Mouse (Mus musculus) ES-E14 (cell line): ENCODE measurements around the gene B4galt2. TPM values are rescaled to one million over a fixed set of nuclear protein-coding genes. Genes with fewer than 3 reads are reported as not detected.

Source experiments
- DNase-seq: peaks from one replicate; pipeline ENCODE4 v3.0.0-alpha.2; 2013; ENCODE audit warnings: low read depth, low spot score
- H3K27ac ChIP-seq: 2 replicates; pipeline ENCODE4 v1.5.1; 2012; ENCODE audit warnings: low read depth, mild to moderate bottlenecking, low read length, moderate library complexity, mixed read lengths; ENCODE audit not compliant: poor library complexity, insufficient read depth, severe bottlenecking
- H3K36me3 ChIP-seq: 2 replicates; pipeline ENCODE4 v1.6.1; 2012; ENCODE audit warnings: mild to moderate bottlenecking, low read length, moderate library complexity, mixed read lengths; ENCODE audit not compliant: control insufficient read depth, poor library complexity, insufficient read depth, severe bottlenecking
- H3K4me1 ChIP-seq, 2 experiments: fragments of 150-350 bp in 1 of 2; sonication (generic) in 1 of 2; 2 replicates each; pipeline ENCODE4 v1.6.1; 2012; ENCODE audit warnings: low read length in 2 of 2, mild to moderate bottlenecking in 1 of 2, mixed read lengths in 1 of 2; ENCODE audit not compliant: control insufficient read depth in 2 of 2, insufficient read depth in 2 of 2, poor library complexity in 1 of 2
- H3K4me3 ChIP-seq, 2 experiments: fragments of 150-350 bp in 1 of 2; sonication (generic) in 1 of 2; 2 replicates each; pipeline ENCODE4 v1.5.1; 2012; ENCODE audit warnings: low read length in 2 of 2, low read depth in 1 of 2, mild to moderate bottlenecking in 1 of 2, mixed read lengths in 1 of 2; ENCODE audit not compliant: insufficient read depth in 1 of 2, poor library complexity in 1 of 2, severe bottlenecking in 1 of 2
- H3K9ac ChIP-seq: 2 replicates; pipeline ENCODE4 v1.6.1; 2012; ENCODE audit warnings: low read depth, mild to moderate bottlenecking, low read length, mixed read lengths; ENCODE audit not compliant: poor library complexity, insufficient read depth, severe bottlenecking
- H3K9me3 ChIP-seq: fragments of 150-350 bp; sonication (generic); 2 replicates; pipeline ENCODE4 v1.6.1; 2012; ENCODE audit warnings: low read depth, mild to moderate bottlenecking, low read length; ENCODE audit not compliant: control insufficient read depth, insufficient read depth
- CHD2 ChIP-seq: IDR thresholded peaks from 2 replicates; pipeline ENCODE4 v1.6.1; 2014; ENCODE audit warnings: mild to moderate bottlenecking, low read depth, low read length, inconsistent platforms
- HCFC1 ChIP-seq: IDR thresholded peaks from 2 replicates; pipeline ENCODE4 v1.6.1; 2012; ENCODE audit warnings: low read length, inconsistent platforms, borderline replicate concordance; ENCODE audit not compliant: insufficient read depth
- MAFK ChIP-seq: IDR thresholded peaks from 2 replicates; pipeline ENCODE4 v1.6.1; 2014; ENCODE audit warnings: mild to moderate bottlenecking, low read depth, low read length, inconsistent platforms; ENCODE audit not compliant: insufficient read depth
- ZC3H11A ChIP-seq: IDR thresholded peaks from 2 replicates; pipeline ENCODE4 v1.6.1; 2012; ENCODE audit warnings: low read depth, mild to moderate bottlenecking, inconsistent platforms, low read length, borderline replicate concordance
- ZNF384 ChIP-seq: IDR thresholded peaks from 2 replicates; pipeline ENCODE4 v1.6.1; 2012; ENCODE audit warnings: low read depth, low read length, inconsistent platforms
- in situ Hi-C, 2 experiments: fragments of 600-800 bp; cut with MboI; formaldehyde crosslinking; loops; one replicate each; pipeline ENCODE4 v1.15.1; 2025; ENCODE audit warnings: low sequenced_read_pairs in 2 of 2, inconsistent platforms in 1 of 2; ENCODE audit not compliant: unreplicated experiment in 2 of 2
- total RNA-seq: library from RNA; depleted of rRNA; stranded (reverse); fragments of 300-350 nt; gene quantifications from 2 replicates; pipeline ENCODE4 v1.2.3, GENCODE M21; 2012

The B4galt2 gene
- total RNA-seq, 1 experiment, result 11.2 TPM

- Histone ChIP-seq H3K9me3 (no peaks in the 10 kb centered on the region), H3K4me3 (no peak overlapping the region), H3K9ac (no peak overlapping the region), H3K36me3 (peaks cover 7% of the 10 kb centered on the region; the same call in 1 of the 2 replicates), H3K27ac (no peak overlapping the region), H3K4me1 (peaks cover 0 to 9% of the 10 kb centered on the region in 2 experiments; a peak in 2 of 4 replicates)
- in situ Hi-C loops, result no loop called here
- TF ChIP-seq MAFK (no peak), ZC3H11A (no peak), ZNF384 (no peak), CHD2 (no peak), HCFC1 (no peak)
- no peak for DNase-seq
These were observed 16.3 kb downstream of the B4galt2 start for GRCm38 (mm10) chr4:117867000-117867399.

GRCm38 (mm10) chr4:117866083-117866482, 17.2 kb downstream of the B4galt2 start:
- Histone ChIP-seq H3K27ac (no peak overlapping the region), H3K9me3 (no peaks in the 10 kb centered on the region), H3K36me3 (peaks cover 7% of the 10 kb centered on the region; the same call in 1 of the 2 replicates), H3K9ac (no peak overlapping the region), H3K4me1 (peaks cover 0 to 9% of the 10 kb centered on the region in 2 experiments; a peak in 2 of 4 replicates), H3K4me3 (no peak overlapping the region)
- no peak for TF ChIP-seq MAFK
- TF ChIP-seq HCFC1, result no peak
- no peak for TF ChIP-seq CHD2
- TF ChIP-seq ZC3H11A, result no peak
- TF ChIP-seq ZNF384, result no peak
- DNase-seq, result no peak
- in situ Hi-C loops, result no loop called here

- no peak overlapping the region for H3K4me3 ChIP-seq
- H3K4me1 ChIP-seq, result peaks cover 0 to 2% of the 10 kb centered on the region in 2 experiments; a peak in 1 of 4 replicates
- no peak for DNase-seq
- H3K9ac ChIP-seq, result no peak overlapping the region
- no peak overlapping the region for H3K27ac ChIP-seq
- no peaks in the 10 kb centered on the region for H3K9me3 ChIP-seq
- in situ Hi-C loops, result no loop called here
- no peak for TF ChIP-seq CHD2
- TF ChIP-seq ZC3H11A, result no peak
- peaks cover 7% of the 10 kb centered on the region; the same call in 1 of the 2 replicates for H3K36me3 ChIP-seq
These were observed 20.5 kb downstream of the B4galt2 start for GRCm38 (mm10) chr4:117862823-117863222.

GRCm38 (mm10) chr4:117860570-117860969, 22.7 kb downstream of the B4galt2 start:
- H3K4me1 ChIP-seq, result no peaks in the 10 kb centered on the region; a peak in 1 of 4 replicates
- no peak overlapping the region for H3K4me3 ChIP-seq
- in situ Hi-C loops, result no loop called here
- no peak for DNase-seq
- peaks cover 17% of the 10 kb centered on the region; the same call in 1 of the 2 replicates for H3K36me3 ChIP-seq
- no peak for TF ChIP-seq CHD2
- no peak for TF ChIP-seq ZNF384
- TF ChIP-seq ZC3H11A, result no peak
- no peak for TF ChIP-seq HCFC1
- no peak for TF ChIP-seq MAFK
- no peak overlapping the region for H3K9ac ChIP-seq
- H3K9me3 ChIP-seq, result no peaks in the 10 kb centered on the region
- no peak overlapping the region for H3K27ac ChIP-seq

GRCm38 (mm10) chr4:117858794-117859193, 24.5 kb downstream of the B4galt2 start:
- Histone ChIP-seq H3K4me1 (no peaks in the 10 kb centered on the region; a peak in 1 of 4 replicates), H3K9me3 (no peaks in the 10 kb centered on the region), H3K9ac (no peak overlapping the region), H3K4me3 (no peak overlapping the region), H3K27ac (no peak overlapping the region), H3K36me3 (peaks cover 12% of the 10 kb centered on the region; the same call in 1 of the 2 replicates)
- in situ Hi-C loops, result no loop called here
- TF ChIP-seq HCFC1 (no peak), ZC3H11A (no peak), ZNF384 (no peak), MAFK (no peak), CHD2 (no peak)
- DNase-seq, result no peak
